Mouse (Mus musculus) cerebellum, adult 2 months (tissue): ENCODE data around the gene Hist1h2bj.

Source experiments
- CTCF ChIP-seq: fragments of 200-500 bp; IDR thresholded peaks from 2 replicates; pipeline ENCODE4 v1.5.1; 2011; ENCODE audit warnings: low read depth, mild to moderate bottlenecking, control low read depth, low read length, moderate library complexity, borderline replicate concordance; ENCODE audit not compliant: insufficient read depth
- POLR2A ChIP-seq: fragments of 200-500 bp; IDR thresholded peaks from 2 replicates; pipeline ENCODE4 v1.6.1; 2011; ENCODE audit warnings: low read length, control low read depth, borderline replicate concordance; ENCODE audit not compliant: insufficient read depth

GRCm38 (mm10) chr13:22061422-22061821 lies 18.4 kb downstream of the Hist1h2bj start:
- TF ChIP-seq CTCF, result no peak
- TF ChIP-seq POLR2A, result no peak
